Mouse (Mus musculus) lung, adult 2 months (tissue): ENCODE data around the gene Epor.

Source experiments
- CTCF ChIP-seq: fragments of 200-500 bp; IDR thresholded peaks from 2 replicates; pipeline ENCODE4 v1.5.1; 2011; ENCODE audit warnings: mild to moderate bottlenecking, low read length, control low read depth; ENCODE audit not compliant: insufficient read depth
- POLR2A ChIP-seq: fragments of 200-500 bp; IDR thresholded peaks from 2 replicates; pipeline ENCODE4 v1.6.1; 2011; ENCODE audit warnings: low read depth, mild to moderate bottlenecking, control low read depth, low read length, borderline replicate concordance; ENCODE audit errors: extremely low read depth

GRCm38 (mm10) chr9:21935466-21936131, 27.7 kb downstream of the Epor start:
- TF ChIP-seq POLR2A (no peak), CTCF (no peak)
